ENCODE assay signal across 17 mouse cellular contexts in the genomic region with DNA sequence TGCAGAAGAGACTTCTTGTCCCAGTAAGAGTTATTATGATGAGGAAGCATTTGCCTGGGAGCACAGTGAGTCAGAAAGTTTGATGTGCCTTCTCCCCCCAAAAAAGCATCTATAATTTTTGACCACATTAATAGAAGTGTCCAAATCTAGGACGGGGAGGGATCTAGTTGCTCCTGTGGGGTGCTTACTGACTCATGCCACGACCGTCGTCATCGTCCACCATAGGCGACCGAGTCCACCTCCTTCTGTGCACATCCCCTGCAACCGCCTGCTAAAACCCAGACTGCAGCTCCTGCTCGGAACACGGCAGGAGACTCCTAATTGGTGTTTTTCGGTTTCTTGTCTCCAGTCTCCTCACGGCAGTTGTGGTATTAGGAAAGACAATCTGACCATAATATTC. TPM values are rescaled to one million over a fixed set of nuclear protein-coding genes. Genes with fewer than 3 reads are reported as not detected.
DNase-seq lines count a peak whose midpoint lies in the region; ATAC-seq lines count a peak whose summit lies in the region.
"Had no signal": no experiment of that assay in that cellular context is flagged by ENCODE, and none has a peak within 500 bp of the region (broad histone marks: within the 10 kb centered on the region; RNA-seq: fewer than 3 reads in every experiment).

No protein-coding gene starts in this region.

- no peak for DNase-seq in frontal cortex, postnatal 25 days (ENCODE audit: low spot score in 2 of 2)
- peak; percentile 47 for DNase-seq in midbrain, embryonic 11.5 days (ENCODE audit: low spot score, missing footprints)
- DNase-seq in midbrain, embryonic 14.5 days, result no peak
- DNase-seq: adrenal gland, adult 2 months; adrenal gland, adult 8-10 months; adrenal gland, postnatal 10 days; adrenal gland, postnatal 14 days; adrenal gland, postnatal 25 days; B cell, adult 2 months; cerebellum, adult 11 months; cerebellum, adult 11-12 months; cerebellum, adult 18-20 months had no signal

- H3K9me3 ChIP-seq in midbrain, embryonic 11.5 days (ENCODE audit: control insufficient read depth, low read length), result no peaks in the 10 kb centered on the region
- H3K9me3 ChIP-seq in midbrain, embryonic 14.5 days (ENCODE audit: control insufficient read depth, low read length), result no peaks in the 10 kb centered on the region
- H3K9me3 ChIP-seq: G1E had no signal

- 84% methylated on average over 12 of the region's 12 CpGs for WGBS in midbrain, embryonic 11.5 days
- WGBS in midbrain, embryonic 14.5 days, result 81% methylated on average over 12 of the region's 12 CpGs

- ATAC-seq in frontal cortex, adult (ENCODE audit: low TSS enrichment), result peak; percentile 71; the same call in 1 of the 2 replicates
- ATAC-seq in midbrain, embryonic 11.5 days (ENCODE audit: low FRiP score), result no peak
- no peak for ATAC-seq in midbrain, embryonic 14.5 days (ENCODE audit: low FRiP score, low TSS enrichment)
- ATAC-seq: activated CD4-positive, CD25-positive, alpha-beta regulatory T cell, adult 4 months; CD4-positive, CD25-positive, alpha-beta regulatory T cell, adult 4 months; Patski had no signal

- H3K36me3 ChIP-seq in midbrain, embryonic 11.5 days (ENCODE audit: control insufficient read depth, insufficient read depth, low read length), result no peaks in the 10 kb centered on the region
- no peaks in the 10 kb centered on the region for H3K36me3 ChIP-seq in midbrain, embryonic 14.5 days (ENCODE audit: control insufficient read depth, insufficient read depth, low read length)
- H3K36me3 ChIP-seq: G1E had no signal

- H3K9ac ChIP-seq in midbrain, embryonic 11.5 days (ENCODE audit: low read length), result no peak overlapping the region
- H3K9ac ChIP-seq in midbrain, embryonic 14.5 days (replicated peaks; ENCODE audit: low read length), result no peak overlapping the region

- peaks cover 4% of the 10 kb centered on the region; the same call in 1 of the 2 replicates for H3K4me1 ChIP-seq in midbrain, embryonic 11.5 days (ENCODE audit: control insufficient read depth, insufficient read depth, low read length)
- H3K4me1 ChIP-seq in midbrain, embryonic 14.5 days (ENCODE audit: control insufficient read depth, insufficient read depth, low read length), result no peaks in the 10 kb centered on the region

- H3K4me3 ChIP-seq in midbrain, embryonic 11.5 days (ENCODE audit: low read depth, low read length), result no peak overlapping the region
- no peak overlapping the region for H3K4me3 ChIP-seq in midbrain, embryonic 14.5 days (replicated peaks; ENCODE audit: low read depth, low read length)

- H3K4me2 ChIP-seq in midbrain, embryonic 11.5 days, result no peak overlapping the region
- H3K4me2 ChIP-seq in midbrain, embryonic 14.5 days (ENCODE audit: low read length), result no peak overlapping the region

- no peaks in the 10 kb centered on the region for H3K27me3 ChIP-seq in midbrain, embryonic 11.5 days (ENCODE audit: control insufficient read depth, insufficient read depth, low read length)
- H3K27me3 ChIP-seq in midbrain, embryonic 14.5 days (ENCODE audit: control insufficient read depth, insufficient read depth, low read length), result no peaks in the 10 kb centered on the region
- H3K27me3 ChIP-seq: Patski had no signal

- no peak overlapping the region for H3K27ac ChIP-seq in midbrain, embryonic 11.5 days (ENCODE audit: low read depth, low read length)
- no peak overlapping the region for H3K27ac ChIP-seq in midbrain, embryonic 14.5 days (replicated peaks; ENCODE audit: low read depth, low read length)

RNA-seq across cellular contexts. Expression of gene Rtn4rl1, which starts 30.5 kb away (rescaled TPM):
- polyA plus RNA-seq in midbrain, embryonic 11.5 days (2014; fragmentation: Nextera tagmentation; extraction: Ambion mirVana), result 4.6 TPM in 2 replicates
- polyA plus RNA-seq in midbrain, embryonic 14.5 days (2014; fragmentation: Nextera tagmentation; extraction: Ambion mirVana), result 16.5 and 17.4 TPM in 2 replicates
- polyA plus RNA-seq: G1E had no signal

RNA-seq across cellular contexts. Expression of gene Dph1, which starts 33.0 kb away (rescaled TPM):
- polyA plus RNA-seq in midbrain, embryonic 11.5 days (2014; fragmentation: Nextera tagmentation; extraction: Ambion mirVana), result 15.3 and 17.3 TPM in 2 replicates
- polyA plus RNA-seq in midbrain, embryonic 14.5 days (2014; fragmentation: Nextera tagmentation; extraction: Ambion mirVana), result 13.7 and 14.8 TPM in 2 replicates

RNA-seq across cellular contexts. Expression of gene Ovca2, which starts 45.4 kb away (rescaled TPM):
- polyA plus RNA-seq in midbrain, embryonic 11.5 days (2014; fragmentation: Nextera tagmentation; extraction: Ambion mirVana), result 28.5 and 29.8 TPM in 2 replicates
- polyA plus RNA-seq in midbrain, embryonic 14.5 days (2014; fragmentation: Nextera tagmentation; extraction: Ambion mirVana), result 15.4 and 20.2 TPM in 2 replicates

RNA-seq across cellular contexts. Expression of gene Hic1, which starts 54.7 kb away (rescaled TPM):
- 0.34 and 0.57 TPM in 2 replicates for polyA plus RNA-seq in midbrain, embryonic 11.5 days (2014; fragmentation: Nextera tagmentation; extraction: Ambion mirVana)
- 0.66 and 0.92 TPM in 2 replicates for polyA plus RNA-seq in midbrain, embryonic 14.5 days (2014; fragmentation: Nextera tagmentation; extraction: Ambion mirVana)
